Mouse (Mus musculus): ENCODE data around the gene Glra4. TPM values are rescaled to one million over a fixed set of nuclear protein-coding genes. Genes with fewer than 3 reads are reported as not detected.

The Glra4 gene
- polyA plus RNA-seq (2012; rRNA removed) (not detected in 2 replicates), polyA plus RNA-seq (2014; fragmentation: Nextera tagmentation; extraction: Ambion mirVana) (0.19 TPM in 1 of 2 replicates, not detected in the other)

DNA sequence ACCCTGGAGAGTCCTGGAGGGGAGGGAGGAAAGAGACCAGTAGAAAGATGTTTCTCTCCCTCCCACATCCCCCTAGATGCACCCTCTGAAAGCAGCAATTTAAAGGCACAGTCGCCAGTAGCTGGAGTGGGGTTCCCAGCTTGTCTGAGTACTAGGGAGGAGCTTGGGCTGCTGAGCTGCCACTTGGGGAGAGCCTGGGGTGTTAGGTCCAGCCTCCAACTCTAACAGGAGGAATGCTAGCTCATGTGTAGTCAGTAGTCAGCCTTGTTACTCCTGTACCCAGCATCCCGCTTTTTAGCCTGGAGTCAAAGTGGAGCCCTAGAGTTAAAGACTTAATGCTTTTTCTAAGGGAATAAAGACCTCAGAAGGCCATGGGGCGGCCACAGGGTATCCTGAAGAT lies at the start of gene Glra4:
TSS of gene Glra4 (minus strand) at position 101 of the 400 bp plus-strand sequence.
- H3K4me2 ChIP-seq (replicated peaks; ENCODE audit: low read depth, low read length, severe bottlenecking), result no peak within 1 kb of the TSS
- H3K9me3 ChIP-seq (ENCODE audit: control insufficient read depth, low read length), result no peaks in the 10 kb centered on the region
- no peaks in the 10 kb centered on the region for H3K36me3 ChIP-seq (ENCODE audit: control insufficient read depth, insufficient read depth, low read length)
- no peak within 1 kb of the TSS for H3K9ac ChIP-seq (ENCODE audit: low read depth, low read length, severe bottlenecking)
- no peak for ATAC-seq (ENCODE audit: low FRiP score, low read depth)
- no peak within 1 kb of the TSS for H3K4me3 ChIP-seq (replicated peaks; ENCODE audit: low read length)
- no peak for DNase-seq (ENCODE audit: low spot score)
- no peak for TF ChIP-seq POLR2A (IDR thresholded peaks at IDR 0.05; ENCODE audit: borderline replicate concordance, extremely low read depth, insufficient read depth, insufficient read length)
- no peaks in the 10 kb centered on the region for H3K4me1 ChIP-seq (ENCODE audit: control insufficient read depth, insufficient read depth, low read length)
- no peak within 1 kb of the TSS for H3K27ac ChIP-seq (replicated peaks; ENCODE audit: low read depth, low read length)
- no peaks in the 10 kb centered on the region for H3K27me3 ChIP-seq (ENCODE audit: control insufficient read depth, insufficient read depth, low read length)
- WGBS, result 66% methylated on average over 3 of the region's 3 CpGs

- no peak for DNase-seq (ENCODE audit: low spot score)
- no peak overlapping the region for H3K4me3 ChIP-seq (replicated peaks; ENCODE audit: low read length)
Measured at GRCm38 (mm10) chrX:136828610-136829009, 48.7 kb upstream of the Glra4 start.

GRCm38 (mm10) chrX:136825016-136825415 lies 45.1 kb upstream of the Glra4 start:
- Histone ChIP-seq H3K9me3 (ENCODE audit: control insufficient read depth, low read length) (no peaks in the 10 kb centered on the region), H3K4me2 (replicated peaks; ENCODE audit: low read depth, low read length, severe bottlenecking) (no peak overlapping the region), H3K27me3 (ENCODE audit: control insufficient read depth, insufficient read depth, low read length) (no peaks in the 10 kb centered on the region), H3K4me3 (replicated peaks; ENCODE audit: low read length) (no peak overlapping the region), H3K36me3 (ENCODE audit: control insufficient read depth, insufficient read depth, low read length) (no peaks in the 10 kb centered on the region), H3K9ac (ENCODE audit: low read depth, low read length, severe bottlenecking) (no peak overlapping the region), H3K4me1 (ENCODE audit: control insufficient read depth, insufficient read depth, low read length) (no peaks in the 10 kb centered on the region), H3K27ac (replicated peaks; ENCODE audit: low read depth, low read length) (no peak overlapping the region)
- ATAC-seq (ENCODE audit: low FRiP score, low read depth) (no peak), DNase-seq (ENCODE audit: low spot score) (no peak)
- WGBS, result 65% methylated on average over 4 of the region's 4 CpGs
- no peak for TF ChIP-seq POLR2A (IDR thresholded peaks at IDR 0.05; ENCODE audit: borderline replicate concordance, extremely low read depth, insufficient read depth, insufficient read length)

More at GRCm38 (mm10) chrX:136828610-136829009, 48.7 kb upstream of the Glra4 start:
- H3K27me3 ChIP-seq (ENCODE audit: control insufficient read depth, insufficient read depth, low read length), result no peaks in the 10 kb centered on the region
- no peaks in the 10 kb centered on the region for H3K9me3 ChIP-seq (ENCODE audit: control insufficient read depth, low read length)
- no peaks in the 10 kb centered on the region for H3K36me3 ChIP-seq (ENCODE audit: control insufficient read depth, insufficient read depth, low read length)
- ATAC-seq (ENCODE audit: low FRiP score, low read depth), result no peak
- no peak for TF ChIP-seq POLR2A (IDR thresholded peaks at IDR 0.05; ENCODE audit: borderline replicate concordance, extremely low read depth, insufficient read depth, insufficient read length)
- H3K9ac ChIP-seq (ENCODE audit: low read depth, low read length, severe bottlenecking), result no peak overlapping the region
- no peaks in the 10 kb centered on the region for H3K4me1 ChIP-seq (ENCODE audit: control insufficient read depth, insufficient read depth, low read length)
- H3K4me2 ChIP-seq (replicated peaks; ENCODE audit: low read depth, low read length, severe bottlenecking), result no peak overlapping the region
- H3K27ac ChIP-seq (replicated peaks; ENCODE audit: low read depth, low read length), result no peak overlapping the region

DNA sequence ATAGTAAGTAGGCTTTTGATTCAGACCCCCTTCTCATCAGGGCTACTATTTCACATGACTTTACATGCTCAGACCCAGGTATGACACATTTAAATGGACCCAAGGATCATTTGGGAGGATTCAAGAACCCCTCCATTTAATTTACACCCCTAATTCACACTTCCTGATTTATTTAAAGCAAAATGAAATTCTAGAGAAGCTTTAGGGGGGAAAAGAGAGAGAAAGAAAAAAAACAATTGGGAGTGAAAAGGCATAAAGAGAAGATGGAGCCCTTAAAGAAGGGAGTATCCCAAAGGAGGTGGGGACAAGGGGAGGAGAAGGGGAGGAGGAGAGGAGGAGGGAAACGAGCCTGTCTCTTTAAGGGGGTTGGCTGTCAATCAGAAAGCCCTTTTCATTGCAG lies 42.4 kb upstream of the Glra4 start, which contains the start of gene Plp1:
TSS of gene Plp1 (plus strand) at position 301 of the 400 bp plus-strand sequence.
- Histone ChIP-seq H3K36me3 (ENCODE audit: control insufficient read depth, insufficient read depth, low read length) (no peaks in the 10 kb centered on the region), H3K4me1 (ENCODE audit: control insufficient read depth, insufficient read depth, low read length) (no peaks in the 10 kb centered on the region), H3K9me3 (ENCODE audit: control insufficient read depth, low read length) (no peaks in the 10 kb centered on the region), H3K9ac (ENCODE audit: low read depth, low read length, severe bottlenecking) (no peak within 1 kb of the TSS), H3K4me2 (replicated peaks; ENCODE audit: low read depth, low read length, severe bottlenecking) (no peak within 1 kb of the TSS), H3K27me3 (ENCODE audit: control insufficient read depth, insufficient read depth, low read length) (no peaks in the 10 kb centered on the region), H3K27ac (replicated peaks; ENCODE audit: low read depth, low read length) (no peak within 1 kb of the TSS), H3K4me3 (replicated peaks; ENCODE audit: low read length) (no peak within 1 kb of the TSS)
- no peak for TF ChIP-seq POLR2A (IDR thresholded peaks at IDR 0.05; ENCODE audit: borderline replicate concordance, extremely low read depth, insufficient read depth, insufficient read length)
- WGBS, result 60% methylated on average over 1 of the region's 1 CpGs
- ATAC-seq (ENCODE audit: low FRiP score, low read depth) (no peak), DNase-seq (ENCODE audit: low spot score) (no peak)

DNA sequence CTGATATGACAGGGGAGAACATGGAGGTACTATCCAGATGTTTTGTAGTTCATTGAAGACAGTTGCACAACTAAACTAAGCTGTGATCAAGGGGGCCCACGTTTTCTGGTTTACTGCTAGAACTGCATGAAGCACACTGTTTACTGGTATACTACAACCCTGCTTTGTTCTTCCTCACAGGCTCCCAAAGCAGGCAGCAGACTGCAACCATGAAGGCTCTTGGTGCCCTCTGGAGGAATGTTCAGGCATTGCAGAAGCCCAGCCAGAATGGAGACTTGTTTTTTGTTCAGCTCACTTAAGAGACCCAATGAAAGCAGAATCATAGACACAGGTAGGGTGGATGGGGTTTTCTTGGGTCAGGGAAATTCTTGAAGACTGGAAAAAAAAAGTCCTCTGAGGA lies 40.3 kb upstream of the Glra4 start:
- Histone ChIP-seq H3K27me3 (ENCODE audit: control insufficient read depth, insufficient read depth, low read length) (no peaks in the 10 kb centered on the region), H3K4me3 (replicated peaks; ENCODE audit: low read length) (no peak overlapping the region), H3K4me1 (ENCODE audit: control insufficient read depth, insufficient read depth, low read length) (no peaks in the 10 kb centered on the region), H3K9me3 (ENCODE audit: control insufficient read depth, low read length) (no peaks in the 10 kb centered on the region), H3K36me3 (ENCODE audit: control insufficient read depth, insufficient read depth, low read length) (no peaks in the 10 kb centered on the region), H3K4me2 (replicated peaks; ENCODE audit: low read depth, low read length, severe bottlenecking) (no peak overlapping the region), H3K9ac (ENCODE audit: low read depth, low read length, severe bottlenecking) (no peak overlapping the region), H3K27ac (replicated peaks; ENCODE audit: low read depth, low read length) (no peak overlapping the region)
- ATAC-seq (ENCODE audit: low FRiP score, low read depth), result no peak
- DNase-seq (ENCODE audit: low spot score), result peak; percentile 81
- WGBS, result 14% methylated on average over 1 of the region's 1 CpGs
- TF ChIP-seq POLR2A (IDR thresholded peaks at IDR 0.05; ENCODE audit: borderline replicate concordance, extremely low read depth, insufficient read depth, insufficient read length), result no peak

DNA sequence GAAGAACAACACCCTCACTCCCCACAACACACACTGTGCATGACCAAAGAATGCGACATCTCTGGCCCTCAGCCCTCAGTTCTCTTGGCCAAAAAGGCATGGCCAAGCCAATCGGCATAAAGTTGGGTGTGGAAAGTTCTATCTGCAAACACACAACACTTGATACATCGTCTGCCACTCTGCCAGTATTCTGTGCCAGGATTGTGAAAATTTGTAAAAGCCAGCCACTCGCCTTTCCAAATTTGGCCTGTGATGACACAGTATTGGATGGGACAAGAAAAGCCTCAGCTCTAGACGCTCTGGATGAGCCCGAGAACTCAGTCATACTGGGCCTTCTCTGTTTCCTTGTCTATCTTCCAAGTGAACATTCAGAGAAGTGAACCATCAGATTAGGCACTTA lies 39.8 kb upstream of the Glra4 start:
- no peaks in the 10 kb centered on the region for H3K9me3 ChIP-seq (ENCODE audit: control insufficient read depth, low read length)
- no peak overlapping the region for H3K4me3 ChIP-seq (replicated peaks; ENCODE audit: low read length)
- no peaks in the 10 kb centered on the region for H3K36me3 ChIP-seq (ENCODE audit: control insufficient read depth, insufficient read depth, low read length)
- ATAC-seq (ENCODE audit: low FRiP score, low read depth) (no peak), DNase-seq (ENCODE audit: low spot score) (no peak)
- H3K27ac ChIP-seq (replicated peaks; ENCODE audit: low read depth, low read length), result no peak overlapping the region
- H3K27me3 ChIP-seq (ENCODE audit: control insufficient read depth, insufficient read depth, low read length), result no peaks in the 10 kb centered on the region
- no peak for TF ChIP-seq POLR2A (IDR thresholded peaks at IDR 0.05; ENCODE audit: borderline replicate concordance, extremely low read depth, insufficient read depth, insufficient read length)
- no peaks in the 10 kb centered on the region for H3K4me1 ChIP-seq (ENCODE audit: control insufficient read depth, insufficient read depth, low read length)
- H3K9ac ChIP-seq (ENCODE audit: low read depth, low read length, severe bottlenecking), result no peak overlapping the region
- 93% methylated on average over 6 of the region's 6 CpGs for WGBS
- H3K4me2 ChIP-seq (replicated peaks; ENCODE audit: low read depth, low read length, severe bottlenecking), result no peak overlapping the region
